Mouse (Mus musculus) MEL (cell line): ENCODE data around the gene Nat8l. TPM values are rescaled to one million over a fixed set of nuclear protein-coding genes. Genes with fewer than 3 reads are reported as not detected.

Experiments
- DNase-seq: peaks from one replicate; pipeline ENCODE4 v3.0.0; 2011; ENCODE audit warnings: low read depth, low spot score
- H3K27ac ChIP-seq: 2 replicates; pipeline ENCODE4 v1.5.1; 2012; ENCODE audit warnings: low read depth, mild to moderate bottlenecking, control low read depth, low read length, moderate library complexity; ENCODE audit not compliant: control insufficient read depth
- H3K27me3 ChIP-seq, 2 experiments: fragments of 150-350 bp in 1 of 2; sonication (generic) in 1 of 2; 2 replicates each; pipeline ENCODE4 v1.6.1; 2012; ENCODE audit warnings: low read length in 2 of 2, mild to moderate bottlenecking in 2 of 2, improper control_type of control experiment in 1 of 2, moderate library complexity in 1 of 2; ENCODE audit not compliant: insufficient read depth in 2 of 2, control insufficient read depth in 1 of 2
- H3K36me3 ChIP-seq, 2 experiments: 2 replicates each; pipeline ENCODE4 v1.6.1; 2012 to 2014; ENCODE audit warnings: low read length in 2 of 2, improper control_type of control experiment in 1 of 2, inconsistent platforms in 1 of 2, mild to moderate bottlenecking in 1 of 2; ENCODE audit not compliant: insufficient read depth in 2 of 2, control insufficient read depth in 1 of 2
- H3K4me1 ChIP-seq, 2 experiments: fragments of 150-350 bp in 1 of 2; sonication (generic) in 1 of 2; 2 replicates each; pipeline ENCODE4 v1.6.1; 2012; ENCODE audit warnings: low read length in 2 of 2, improper control_type of control experiment in 1 of 2, mild to moderate bottlenecking in 1 of 2; ENCODE audit not compliant: insufficient read depth in 2 of 2, control insufficient read depth in 1 of 2
- H3K4me3 ChIP-seq, 2 experiments: fragments of 150-350 bp in 1 of 2; sonication (generic) in 1 of 2; 2 replicates each; pipeline ENCODE4 v1.5.1; 2012; ENCODE audit warnings: low read depth in 2 of 2, low read length in 2 of 2, mild to moderate bottlenecking in 2 of 2, moderate library complexity in 2 of 2, control low read depth in 1 of 2, improper control_type of control experiment in 1 of 2; ENCODE audit not compliant: control insufficient read depth in 1 of 2, insufficient read depth in 1 of 2
- H3K79me2 ChIP-seq: 2 replicates; pipeline ENCODE4 v1.6.1; 2012; ENCODE audit warnings: mild to moderate bottlenecking, low read length, moderate library complexity; ENCODE audit not compliant: control insufficient read depth, poor library complexity, insufficient read depth
- H3K9ac ChIP-seq: 2 replicates; pipeline ENCODE4 v1.6.1; 2012; ENCODE audit warnings: low read depth, mild to moderate bottlenecking, control low read depth, low read length, moderate library complexity; ENCODE audit not compliant: control insufficient read depth, poor library complexity, severe bottlenecking
- H3K9me3 ChIP-seq: fragments of 150-350 bp; sonication (generic); replicated peaks from 2 replicates; pipeline ENCODE4 v1.6.1; 2012; ENCODE audit warnings: mild to moderate bottlenecking, low read length, improper control_type of control experiment, moderate library complexity; ENCODE audit not compliant: insufficient read depth
- BHLHE40 ChIP-seq: IDR thresholded peaks from 2 replicates; pipeline ENCODE4 v1.6.1; 2012; ENCODE audit warnings: low read depth, mild to moderate bottlenecking, inconsistent platforms, low read length, improper control_type of control experiment, borderline replicate concordance
- CHD2 ChIP-seq: IDR thresholded peaks from 2 replicates; pipeline ENCODE4 v1.6.1; 2011; ENCODE audit warnings: low read length, improper control_type of control experiment
- CTCF ChIP-seq, 3 experiments: IDR thresholded peaks in 2 of 3; conservative IDR thresholded peaks in 1 of 3; 2 replicates each; pipeline ENCODE4 v1.5.1; 2011 to 2012; ENCODE audit warnings: low read length in 3 of 3, low read depth in 2 of 3, mild to moderate bottlenecking in 2 of 3, improper control_type of control experiment in 1 of 3, inconsistent platforms in 1 of 3, mixed read lengths in 1 of 3, moderate library complexity in 1 of 3; ENCODE audit not compliant: control insufficient read depth in 1 of 3, insufficient read depth in 1 of 3, poor library complexity in 1 of 3, severe bottlenecking in 1 of 3
- E2F4 ChIP-seq: IDR thresholded peaks from 2 replicates; pipeline ENCODE4 v1.6.1; 2011; ENCODE audit warnings: low read depth, low read length, improper control_type of control experiment, borderline replicate concordance
- ELF1 ChIP-seq: IDR thresholded peaks from 2 replicates; pipeline ENCODE4 v1.6.1; 2014; ENCODE audit warnings: low read depth, mild to moderate bottlenecking, inconsistent platforms, low read length, improper control_type of control experiment, moderate library complexity
- GABPA ChIP-seq: IDR thresholded peaks from 2 replicates; pipeline ENCODE4 v1.6.1; 2012; ENCODE audit warnings: low read depth, mild to moderate bottlenecking, inconsistent platforms, low read length, improper control_type of control experiment, moderate library complexity
- HCFC1 ChIP-seq: IDR thresholded peaks from 2 replicates; pipeline ENCODE4 v1.6.1; 2012; ENCODE audit warnings: low read depth, mild to moderate bottlenecking, inconsistent platforms, low read length, improper control_type of control experiment, moderate library complexity
- JUND ChIP-seq: IDR thresholded peaks from 2 replicates; pipeline ENCODE4 v1.6.1; 2011; ENCODE audit warnings: low read depth, mild to moderate bottlenecking, improper control_type of control experiment, low read length
- MAX ChIP-seq: IDR thresholded peaks from 2 replicates; pipeline ENCODE4 v1.6.1; 2011; ENCODE audit warnings: low read length, improper control_type of control experiment
- MAZ ChIP-seq: IDR thresholded peaks from 2 replicates; pipeline ENCODE4 v1.6.1; 2012; ENCODE audit warnings: low read depth, mild to moderate bottlenecking, inconsistent platforms, low read length, improper control_type of control experiment
- MEF2A ChIP-seq: IDR thresholded peaks from 2 replicates; pipeline ENCODE4 v1.6.1; 2014; ENCODE audit warnings: low read depth, mild to moderate bottlenecking, inconsistent platforms, low read length, improper control_type of control experiment; ENCODE audit not compliant: poor library complexity, insufficient replicate concordance, severe bottlenecking; ENCODE audit errors: extremely low read depth
- MXI1 ChIP-seq: IDR thresholded peaks from 2 replicates; pipeline ENCODE4 v1.6.1; 2011; ENCODE audit warnings: mild to moderate bottlenecking, low read depth, low read length, improper control_type of control experiment
- MYC ChIP-seq: IDR thresholded peaks from 2 replicates; pipeline ENCODE4 v1.6.1; 2011; ENCODE audit warnings: low read depth, mild to moderate bottlenecking, low read length, improper control_type of control experiment, moderate library complexity
- NELFE ChIP-seq: IDR thresholded peaks from 2 replicates; pipeline ENCODE4 v1.6.1; 2011; ENCODE audit warnings: low read depth, low read length, improper control_type of control experiment
- POLR2AphosphoS2 ChIP-seq: IDR thresholded peaks from 2 replicates; pipeline ENCODE4 v1.6.1; 2011; ENCODE audit warnings: low read length, improper control_type of control experiment
- POLR2AphosphoS5 ChIP-seq: IDR thresholded peaks from 2 replicates; pipeline ENCODE4 v1.6.1; 2012; ENCODE audit warnings: low read depth, borderline replicate concordance, mild to moderate bottlenecking, inconsistent platforms, low read length, moderate library complexity, mixed read lengths
- RAD21 ChIP-seq: IDR thresholded peaks from 2 replicates; pipeline ENCODE4 v1.6.1; 2011; ENCODE audit warnings: mild to moderate bottlenecking, low read depth, low read length, improper control_type of control experiment
- SMC3 ChIP-seq: IDR thresholded peaks from 2 replicates; pipeline ENCODE4 v1.6.1; 2011; ENCODE audit warnings: low read depth, low read length, improper control_type of control experiment
- TBP ChIP-seq: IDR thresholded peaks from 2 replicates; pipeline ENCODE4 v1.8.0; 2011; ENCODE audit warnings: low read depth, low read length, improper control_type of control experiment
- TCF12 ChIP-seq: IDR thresholded peaks from 2 replicates; pipeline ENCODE4 v1.6.1; 2014; ENCODE audit warnings: low read depth, mild to moderate bottlenecking, inconsistent platforms, low read length, improper control_type of control experiment, moderate library complexity
- USF1 ChIP-seq: IDR thresholded peaks from 2 replicates; pipeline ENCODE4 v1.6.1; 2014; ENCODE audit warnings: low read depth, mild to moderate bottlenecking, inconsistent platforms, low read length, improper control_type of control experiment, moderate library complexity
- USF2 ChIP-seq, 2 experiments: IDR thresholded peaks; 2 replicates each; pipeline ENCODE4 v1.6.1; 2011 to 2012; ENCODE audit warnings: improper control_type of control experiment in 2 of 2, low read length in 2 of 2, borderline replicate concordance in 1 of 2, inconsistent platforms in 1 of 2, low read depth in 1 of 2, mild to moderate bottlenecking in 1 of 2; ENCODE audit not compliant: insufficient read depth in 1 of 2
- ZC3H11A ChIP-seq: IDR thresholded peaks from 2 replicates; pipeline ENCODE4 v1.6.1; 2012; ENCODE audit warnings: low read depth, mild to moderate bottlenecking, inconsistent platforms, low read length, improper control_type of control experiment
- ZKSCAN1 ChIP-seq: IDR thresholded peaks from 2 replicates; pipeline ENCODE4 v1.6.1; 2012; ENCODE audit warnings: low read depth, mild to moderate bottlenecking, inconsistent platforms, low read length, improper control_type of control experiment, moderate library complexity
- ZMIZ1 ChIP-seq: IDR thresholded peaks from 2 replicates; pipeline ENCODE4 v1.6.1; 2012; ENCODE audit warnings: low read depth, mild to moderate bottlenecking, inconsistent platforms, low read length, improper control_type of control experiment, moderate library complexity
- ZNF384 ChIP-seq: IDR thresholded peaks from 2 replicates; pipeline ENCODE4 v1.6.1; 2012; ENCODE audit warnings: low read depth, mild to moderate bottlenecking, inconsistent platforms, low read length, improper control_type of control experiment
- polyA plus RNA-seq, 2 experiments: library from polyadenylated mRNA; stranded (reverse) in 1 of 2; unstranded in 1 of 2; fragments of >175 nt in 1 of 2; fragments of >200 nt in 1 of 2; gene quantifications; 2 replicates each; pipeline versions ENCODE4 v1.2.1 to v1.2.4; 2012; ENCODE audit warnings: low replicate concordance in 2 of 2, low read depth in 1 of 2; ENCODE audit not compliant: insufficient read length in 2 of 2, insufficient read depth in 1 of 2, missing spikeins in 1 of 2
- total RNA-seq: library from RNA; depleted of rRNA; stranded (reverse); fragments of 300-350 nt; gene quantifications from 2 replicates; pipeline ENCODE4 v1.2.3, GENCODE M21; 2012

Gene Nat8l
- total and polyA plus RNA-seq, 3 experiments: not detected

- TF ChIP-seq MYC (no peak), E2F4 (no peak), USF2 (IDR thresholded peaks at IDR 0.05; ENCODE audit: borderline replicate concordance in 1 of 2, insufficient read depth in 1 of 2, low read depth in 1 of 2, low read length in 2 of 2) (no peak), RAD21 (peak; percentile 36), TCF12 (no peak), SMC3 (peak; percentile 34; the same call in 1 of the 2 replicates), POLR2AphosphoS5 (no peak), HCFC1 (no peak), MXI1 (no peak), MAZ (no peak), JUND (no peak), NELFE (no peak), CTCF (IDR thresholded peaks at IDR 0.05 in 2 of 3, conservative IDR thresholded peaks at IDR 0.05 in 1 of 3; ENCODE audit: control insufficient read depth in 1 of 3, insufficient read depth in 1 of 3, low read depth in 2 of 3, low read length in 3 of 3, poor library complexity in 1 of 3, severe bottlenecking in 1 of 3) (peak in 2 of 3 experiments; percentile 42 to 60; a peak in 4 of 6 replicates)
- H3K27me3 ChIP-seq: 0 out of 4 replicates have a peak, but pooled peaks cover 0 to 3% of the 10 kb centered on the region in 2 experiments
- H3K4me1 ChIP-seq: no peaks in the 10 kb centered on the region
- no peaks in the 10 kb centered on the region for H3K9me3 ChIP-seq
- no peaks in the 10 kb centered on the region for H3K36me3 ChIP-seq
- H3K9ac ChIP-seq: no peak overlapping the region
- no peak overlapping the region for H3K27ac ChIP-seq
- H3K79me2 ChIP-seq: no peaks in the 10 kb centered on the region
- DNase-seq: peak; percentile 23
- no peak overlapping the region for H3K4me3 ChIP-seq
Observed at GRCm38 (mm10) chr5:34014652-34015051, 18.9 kb downstream of the Nat8l start.

GRCm38 (mm10) chr5:34018968-34019367, 23.2 kb downstream of the Nat8l start:
- TF ChIP-seq MEF2A (no peak), CHD2 (no peak), HCFC1 (no peak), NELFE (no peak), BHLHE40 (no peak), ZNF384 (no peak), ZC3H11A (no peak), USF1 (no peak), MAX (no peak), ZMIZ1 (no peak), GABPA (no peak), ELF1 (no peak), POLR2AphosphoS2 (no peak), CTCF (IDR thresholded peaks at IDR 0.05 in 2 of 3, conservative IDR thresholded peaks at IDR 0.05 in 1 of 3; ENCODE audit: control insufficient read depth in 1 of 3, insufficient read depth in 1 of 3, low read depth in 2 of 3, low read length in 3 of 3, poor library complexity in 1 of 3, severe bottlenecking in 1 of 3) (no peak), MXI1 (no peak), TBP (no peak), ZKSCAN1 (no peak)
- Histone ChIP-seq H3K36me3 (no peaks in the 10 kb centered on the region), H3K4me1 (no peaks in the 10 kb centered on the region), H3K4me3 (no peak overlapping the region), H3K9ac (no peak overlapping the region), H3K27ac (no peak overlapping the region), H3K9me3 (no peaks in the 10 kb centered on the region), H3K79me2 (no peaks in the 10 kb centered on the region), H3K27me3 (peaks cover 0 to 2% of the 10 kb centered on the region in 2 experiments; a peak in 1 of 4 replicates)
- no peak for DNase-seq
